ENCODE assay signal across 23 mouse cellular contexts in genomic region chr7:118120654-118121053, GRCm38 (mm10). TPM values are rescaled to one million over a fixed set of nuclear protein-coding genes. Genes with fewer than 3 reads are reported as not detected.
DNase-seq lines count a peak whose midpoint lies in the region; ATAC-seq and TF ChIP-seq lines count a peak whose summit lies in the region.
"Had no signal": no experiment of that assay in that cellular context is flagged by ENCODE, and none has a peak within 500 bp of the region (broad histone marks: within the 10 kb centered on the region; RNA-seq: fewer than 3 reads in every experiment).

No protein-coding gene starts in this region.

- no peak for DNase-seq in heart, postnatal 36 days
- no peak for DNase-seq in kidney, adult 18-20 months
- peak; percentile 8 for DNase-seq in liver, postnatal 0 days
- DNase-seq in liver, embryonic 11.5 days (ENCODE audit: low spot score): no peak
- no peak for DNase-seq in thymus, adult 2 months
- DNase-seq in thymus, postnatal 25 days: no peak
- DNase-seq: adrenal gland, postnatal 25 days; cerebellum, adult 11-12 months; cerebellum, adult 9-11 months; forebrain, postnatal 0 days; heart, postnatal 10 days; kidney, adult 11 months; lung, postnatal 36 days; right cerebral cortex, adult 18-20 months had no signal

- H3K36me3 ChIP-seq in heart, embryonic 15.5 days: peaks cover 56% of the 10 kb centered on the region
- H3K36me3 ChIP-seq in kidney, embryonic 15.5 days: peaks cover 63% of the 10 kb centered on the region
- peaks cover 60% of the 10 kb centered on the region for H3K36me3 ChIP-seq in liver, postnatal 0 days (replicated peaks; ENCODE audit: insufficient read depth, low read length)
- H3K36me3 ChIP-seq in liver, embryonic 11.5 days (ENCODE audit: control insufficient read depth, insufficient read depth, low read length): peaks cover 46% of the 10 kb centered on the region
- H3K36me3 ChIP-seq in thymus, adult 2 months (ENCODE audit: control insufficient read depth, insufficient read depth, low read length): peaks cover 60% of the 10 kb centered on the region

- 0 out of 2 replicates have a peak overlapping the region, but pooled peaks have one; percentile 20 for H3K27ac ChIP-seq in heart, embryonic 15.5 days
- H3K27ac ChIP-seq in kidney, embryonic 15.5 days: peak overlapping the region; percentile 65; the same call in 1 of the 2 replicates
- H3K27ac ChIP-seq in liver, postnatal 0 days (ENCODE audit: low read depth): peak overlapping the region; percentile 74; the same call in 1 of the 2 replicates
- H3K27ac ChIP-seq in liver, embryonic 11.5 days (ENCODE audit: low read depth, low read length): no peak overlapping the region
- peak overlapping the region; percentile 90 for H3K27ac ChIP-seq in thymus, adult 2 months (ENCODE audit: control insufficient read depth, insufficient read depth, low read length)
- H3K27ac ChIP-seq: embryonic facial prominence, embryonic 13.5 days; limb, embryonic 15.5 days; midbrain, embryonic 12.5 days; neural tube, embryonic 12.5 days had no signal

- H3K4me2 ChIP-seq in heart, embryonic 15.5 days: no peak overlapping the region
- no peak overlapping the region for H3K4me2 ChIP-seq in kidney, embryonic 15.5 days
- H3K4me2 ChIP-seq in liver, postnatal 0 days (ENCODE audit: low read depth, low read length): no peak overlapping the region
- no peak overlapping the region for H3K4me2 ChIP-seq in liver, embryonic 11.5 days
- H3K4me2 ChIP-seq: embryonic facial prominence, embryonic 13.5 days; heart, embryonic 11.5 days; limb, embryonic 15.5 days; midbrain, embryonic 12.5 days; neural tube, embryonic 12.5 days had no signal

- no peaks in the 10 kb centered on the region for H3K27me3 ChIP-seq in heart, embryonic 15.5 days
- no peaks in the 10 kb centered on the region for H3K27me3 ChIP-seq in kidney, embryonic 15.5 days
- H3K27me3 ChIP-seq in liver, postnatal 0 days (ENCODE audit: insufficient read depth, low read length): no peaks in the 10 kb centered on the region
- no peaks in the 10 kb centered on the region for H3K27me3 ChIP-seq in liver, embryonic 11.5 days (replicated peaks; ENCODE audit: control insufficient read depth, insufficient read depth, low read length)
- H3K27me3 ChIP-seq in thymus, adult 2 months (ENCODE audit: control insufficient read depth, insufficient read depth, low read length): no peaks in the 10 kb centered on the region
- H3K27me3 ChIP-seq: embryonic facial prominence, embryonic 13.5 days; limb, embryonic 15.5 days; megakaryocyte, embryonic 14.5 days; midbrain, embryonic 12.5 days; neural tube, embryonic 12.5 days had no signal

- TF ChIP-seq CTCF in liver, postnatal 0 days (IDR thresholded peaks at IDR 0.05; ENCODE audit: low read depth): no peak
- no peak for TF ChIP-seq CTCF in thymus, adult 2 months (IDR thresholded peaks at IDR 0.05; ENCODE audit: borderline replicate concordance, control insufficient read depth, extremely low read depth, insufficient read depth, low read length, poor library complexity)

- H3K4me3 ChIP-seq in heart, embryonic 15.5 days: no peak overlapping the region
- no peak overlapping the region for H3K4me3 ChIP-seq in kidney, embryonic 15.5 days (replicated peaks)
- H3K4me3 ChIP-seq in liver, postnatal 0 days (ENCODE audit: low read depth, low read length): no peak overlapping the region
- no peak overlapping the region for H3K4me3 ChIP-seq in liver, embryonic 11.5 days (ENCODE audit: low read depth, low read length)
- H3K4me3 ChIP-seq in thymus, adult 2 months (ENCODE audit: control insufficient read depth, insufficient read depth, low read length): no peak overlapping the region
- H3K4me3 ChIP-seq: embryonic facial prominence, embryonic 13.5 days; limb, embryonic 15.5 days; megakaryocyte, embryonic 14.5 days; midbrain, embryonic 12.5 days; myocyte; neural tube, embryonic 12.5 days had no signal

- H3K9me3 ChIP-seq in heart, embryonic 15.5 days (replicated peaks): no peaks in the 10 kb centered on the region
- no peaks in the 10 kb centered on the region for H3K9me3 ChIP-seq in kidney, embryonic 15.5 days (replicated peaks)
- H3K9me3 ChIP-seq in liver, postnatal 0 days (ENCODE audit: low read length): no peaks in the 10 kb centered on the region
- no peaks in the 10 kb centered on the region for H3K9me3 ChIP-seq in liver, embryonic 11.5 days (ENCODE audit: control insufficient read depth, low read length)
- H3K9me3 ChIP-seq: embryonic facial prominence, embryonic 13.5 days; limb, embryonic 15.5 days; megakaryocyte, embryonic 14.5 days; midbrain, embryonic 12.5 days; neural tube, embryonic 12.5 days had no signal

- ATAC-seq in heart, embryonic 15.5 days (replicated peaks; ENCODE audit: insufficient number of reproducible peaks, insufficient read depth, low FRiP score, low read depth): no peak
- ATAC-seq in kidney, embryonic 15.5 days (replicated peaks; ENCODE audit: low FRiP score): no peak
- ATAC-seq in liver, postnatal 0 days: no peak
- ATAC-seq in liver, embryonic 11.5 days (replicated peaks; ENCODE audit: low FRiP score): no peak
- ATAC-seq: forebrain, postnatal 0 days had no signal

- intact Hi-C loops in heart, postnatal 36 days (cut with DNase I): no loop called here

- peaks cover 2% of the 10 kb centered on the region; the same call in 1 of the 2 replicates for H3K4me1 ChIP-seq in heart, embryonic 15.5 days (replicated peaks)
- peaks cover 19% of the 10 kb centered on the region for H3K4me1 ChIP-seq in kidney, embryonic 15.5 days
- H3K4me1 ChIP-seq in liver, postnatal 0 days (ENCODE audit: insufficient read depth): peaks cover 26% of the 10 kb centered on the region; the same call in 1 of the 2 replicates
- H3K4me1 ChIP-seq in liver, embryonic 11.5 days (replicated peaks; ENCODE audit: control insufficient read depth, insufficient read depth, low read length): peaks cover 5% of the 10 kb centered on the region
- peaks cover 22% of the 10 kb centered on the region for H3K4me1 ChIP-seq in thymus, adult 2 months (replicated peaks; ENCODE audit: control insufficient read depth, insufficient read depth, low read length)
- H3K4me1 ChIP-seq: embryonic facial prominence, embryonic 13.5 days; limb, embryonic 15.5 days had no signal

- TF ChIP-seq EP300 in liver, postnatal 0 days (IDR thresholded peaks at IDR 0.05; ENCODE audit: low read depth): no peak

- H3K9ac ChIP-seq in heart, embryonic 15.5 days: no peak overlapping the region
- H3K9ac ChIP-seq in kidney, embryonic 15.5 days: no peak overlapping the region
- no peak overlapping the region for H3K9ac ChIP-seq in liver, postnatal 0 days (replicated peaks)
- no peak overlapping the region for H3K9ac ChIP-seq in liver, embryonic 11.5 days (ENCODE audit: low read depth, low read length)
- H3K9ac ChIP-seq: forebrain, postnatal 0 days; limb, embryonic 15.5 days; midbrain, embryonic 12.5 days; neural tube, embryonic 12.5 days had no signal

- TF ChIP-seq POLR2A in thymus, adult 2 months (IDR thresholded peaks at IDR 0.05; ENCODE audit: control insufficient read depth, extremely low read depth, insufficient read depth, low read length, poor library complexity): no peak

- WGBS in heart, embryonic 15.5 days: 73% methylated on average over 1 of the region's 1 CpGs
- WGBS in kidney, embryonic 15.5 days: 72% methylated on average over 1 of the region's 1 CpGs
- WGBS in liver, postnatal 0 days (ENCODE audit: insufficient replicate concordance): 78% methylated on average over 1 of the region's 1 CpGs
- 65% methylated on average over 1 of the region's 1 CpGs for WGBS in liver, embryonic 11.5 days
- 94% methylated on average over 1 of the region's 1 CpGs for WGBS in thymus, adult 2 months

RNA-seq across cellular contexts. Expression of gene Rps15a, which starts 4.7 kb away (rescaled TPM):
- polyA plus RNA-seq in heart, embryonic 15.5 days (2015; fragmentation: Nextera tagmentation; extraction: Ambion mirVana): 371 and 431 TPM in 2 replicates
- total RNA-seq in heart, postnatal 36 days (2021): 100 to 1,000 TPM; 519 to 578 TPM
- 803 and 853 TPM in 2 replicates for polyA plus RNA-seq in kidney, embryonic 15.5 days (2015; fragmentation: Nextera tagmentation; extraction: Ambion mirVana)
- polyA plus RNA-seq in liver, postnatal 0 days (2015; fragmentation: Nextera tagmentation; extraction: Ambion mirVana): 406 and 414 TPM in 2 replicates
- polyA plus RNA-seq in liver, embryonic 11.5 days (2014; fragmentation: Nextera tagmentation; extraction: Ambion mirVana): 865 and 937 TPM in 2 replicates
- 1,244 and 1,382 TPM in 2 replicates for polyA plus RNA-seq in thymus, adult 2 months (2012; rRNA removed)

RNA-seq across cellular contexts. Expression of gene Arl6ip1, which starts 8.8 kb away (rescaled TPM):
- 270 and 363 TPM in 2 replicates for polyA plus RNA-seq in heart, embryonic 15.5 days (2015; fragmentation: Nextera tagmentation; extraction: Ambion mirVana)
- total RNA-seq in heart, postnatal 36 days (2021): 10 to 100 TPM; 25.2 to 32.7 TPM
- 517 and 562 TPM in 2 replicates for polyA plus RNA-seq in kidney, embryonic 15.5 days (2015; fragmentation: Nextera tagmentation; extraction: Ambion mirVana)
- polyA plus RNA-seq in liver, postnatal 0 days (2015; fragmentation: Nextera tagmentation; extraction: Ambion mirVana): 299 and 309 TPM in 2 replicates
- 279 and 288 TPM in 2 replicates for polyA plus RNA-seq in liver, embryonic 11.5 days (2014; fragmentation: Nextera tagmentation; extraction: Ambion mirVana)
- 216 and 232 TPM in 2 replicates for polyA plus RNA-seq in thymus, adult 2 months (2012; rRNA removed)
